Mouse (Mus musculus) B cell, adult 2 months (primary cell): ENCODE results near the gene Ksr1.
A peak's percentile ranks its signal among the peaks of the same experiment; 100 is the strongest.

Source experiments
- DNase-seq, 2 experiments: peaks; one replicate each; pipeline ENCODE4 v3.0.0; 2022

The Ksr1 gene

DNA sequence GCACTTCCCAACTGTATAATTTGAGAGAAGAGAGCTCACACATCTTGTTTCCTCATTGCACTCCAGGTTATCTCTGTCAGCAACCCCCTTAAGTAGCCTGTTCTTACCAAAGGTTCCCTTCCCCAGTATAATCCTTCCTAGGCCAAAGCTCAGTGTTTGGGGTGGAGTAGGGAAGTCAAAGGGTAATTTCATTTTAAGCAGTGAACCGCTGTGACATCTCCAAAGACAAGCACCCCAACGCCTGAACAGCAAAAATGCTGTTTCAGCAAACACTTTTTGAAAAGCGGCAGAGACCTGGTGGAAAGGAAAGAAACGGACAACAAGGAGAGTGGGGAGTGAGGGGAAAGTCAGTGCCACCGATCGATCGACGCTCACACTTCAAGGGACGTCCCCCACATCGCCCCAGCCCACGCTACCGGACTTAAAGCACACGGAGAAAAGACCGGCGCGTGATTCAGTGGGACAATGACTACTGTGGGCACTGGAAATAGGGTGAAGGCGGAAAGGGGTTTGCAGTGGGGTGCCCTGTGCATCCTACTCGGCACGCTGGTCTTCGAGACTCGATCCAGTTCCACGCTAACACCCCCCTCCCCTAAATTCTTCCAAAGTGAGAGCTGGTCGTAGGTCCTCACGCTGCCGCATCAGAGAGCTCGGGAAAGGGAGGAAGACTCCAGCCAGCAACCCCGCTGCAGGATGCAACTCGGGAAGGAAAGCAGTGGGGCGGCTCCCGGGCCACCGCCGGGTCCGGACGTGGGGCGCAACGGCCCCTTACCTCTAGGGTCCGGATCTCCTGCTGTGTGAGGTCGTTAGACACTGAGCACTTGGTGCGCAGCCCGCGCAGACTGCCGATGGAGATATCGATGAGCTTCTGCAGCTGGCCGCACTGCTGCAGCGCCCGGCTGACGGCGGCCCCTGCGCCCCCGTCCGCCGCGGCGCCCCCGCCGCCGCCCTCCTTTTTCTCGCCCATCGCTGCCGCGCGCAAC, 633 bp downstream of the Ksr1 start:
- DNase-seq, result peak; percentile 11 to 25

DNA sequence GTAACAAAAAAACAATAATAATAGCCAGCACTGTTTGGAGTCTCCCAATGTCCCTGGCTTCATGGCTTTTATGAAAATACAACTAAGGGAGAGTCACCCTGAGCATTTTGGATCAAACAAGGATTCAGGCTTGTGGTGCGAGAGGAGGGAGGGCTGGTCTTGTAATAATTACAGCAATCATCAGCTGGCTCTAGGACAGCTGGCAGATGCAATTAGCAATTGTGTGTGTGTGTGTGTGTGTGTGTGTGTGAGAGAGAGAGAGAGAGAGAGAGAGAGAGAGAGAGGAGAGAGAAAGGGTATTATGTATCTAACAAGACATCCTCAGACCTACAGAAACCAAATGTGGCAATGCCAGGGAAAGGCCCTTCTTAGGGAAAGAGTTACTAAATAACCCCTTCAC, 1.5 kb downstream of the Ksr1 start:
- DNase-seq, result no peak

GRCm38 (mm10) chr11:79144043-79144591, 2.1 kb downstream of the Ksr1 start:
- DNase-seq, result no peak

GRCm38 (mm10) chr11:79143322-79143721, 2.9 kb downstream of the Ksr1 start:
- no peak for DNase-seq

DNA sequence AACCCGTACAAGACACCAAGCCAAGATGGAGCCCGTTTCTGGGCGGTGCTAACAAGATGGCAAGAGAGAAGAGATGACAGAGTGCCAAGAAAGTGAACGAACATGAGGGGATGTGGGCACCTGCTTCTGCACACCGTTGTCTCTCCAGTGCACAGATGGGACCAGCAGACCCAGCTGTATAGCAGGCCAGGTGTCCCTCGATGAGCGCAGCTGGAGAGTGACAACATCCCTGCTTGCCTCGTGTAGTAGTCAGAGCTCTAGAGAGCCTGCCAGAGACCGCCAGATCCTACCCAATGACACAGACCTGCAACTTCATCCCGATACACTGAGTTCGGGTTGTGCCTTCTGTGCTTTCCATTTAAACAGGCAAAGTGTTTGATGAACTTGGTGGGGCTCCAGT, 3.8 kb downstream of the Ksr1 start:
- no peak for DNase-seq

DNA sequence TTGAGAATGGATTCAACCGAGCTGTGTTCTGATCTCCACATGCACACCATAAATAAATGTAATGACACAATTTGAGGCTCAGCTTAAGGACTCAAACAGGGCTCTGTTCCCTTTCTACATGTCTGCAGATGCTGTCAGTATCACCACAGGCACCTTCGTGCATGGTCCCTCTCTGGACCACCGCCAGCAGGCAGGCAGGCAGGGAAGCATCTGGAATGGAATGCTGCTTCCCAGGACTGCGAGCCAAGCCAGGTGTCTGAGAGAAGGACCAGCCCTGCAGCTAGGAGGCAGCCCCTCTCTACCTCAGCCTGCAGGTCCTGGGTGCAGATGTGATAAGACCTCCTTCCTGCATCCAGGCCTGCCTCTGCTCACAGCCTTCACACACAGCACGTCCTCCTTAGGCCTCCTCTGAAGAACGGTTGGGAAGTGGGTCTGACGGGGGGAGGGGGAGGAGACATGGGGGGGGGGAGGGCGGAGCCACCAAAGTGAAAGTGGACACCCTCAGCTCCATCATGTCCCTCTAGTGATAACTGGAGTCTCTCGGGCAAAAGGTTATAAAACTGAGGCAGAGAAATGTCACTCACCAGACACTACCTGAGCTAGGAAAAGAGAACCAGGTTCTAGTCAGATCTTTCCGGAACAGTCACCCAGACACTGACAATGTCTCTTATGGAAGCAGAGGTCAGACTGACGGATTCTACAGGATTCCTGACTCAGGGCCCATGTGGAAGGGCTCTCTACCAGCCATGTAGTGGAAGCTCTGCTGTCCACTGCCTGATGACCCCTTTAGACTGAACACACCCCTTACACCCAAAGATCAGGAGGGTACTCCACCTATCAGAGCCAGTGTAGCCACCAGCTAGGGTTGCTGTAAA, 4.7 kb downstream of the Ksr1 start:
- DNase-seq, result no peak

GRCm38 (mm10) chr11:79140511-79140888, 5.7 kb downstream of the Ksr1 start:
- DNase-seq, result no peak

GRCm38 (mm10) chr11:79139878-79140510, 6.2 kb downstream of the Ksr1 start:
- DNase-seq, result no peak

- no peak for DNase-seq
Observed at GRCm38 (mm10) chr11:79138621-79139020, 7.6 kb downstream of the Ksr1 start.

GRCm38 (mm10) chr11:79137245-79137644, 9.0 kb downstream of the Ksr1 start:
- DNase-seq, result no peak

- no peak for DNase-seq
Observed at GRCm38 (mm10) chr11:79135685-79136360, 10.4 kb downstream of the Ksr1 start.

DNA sequence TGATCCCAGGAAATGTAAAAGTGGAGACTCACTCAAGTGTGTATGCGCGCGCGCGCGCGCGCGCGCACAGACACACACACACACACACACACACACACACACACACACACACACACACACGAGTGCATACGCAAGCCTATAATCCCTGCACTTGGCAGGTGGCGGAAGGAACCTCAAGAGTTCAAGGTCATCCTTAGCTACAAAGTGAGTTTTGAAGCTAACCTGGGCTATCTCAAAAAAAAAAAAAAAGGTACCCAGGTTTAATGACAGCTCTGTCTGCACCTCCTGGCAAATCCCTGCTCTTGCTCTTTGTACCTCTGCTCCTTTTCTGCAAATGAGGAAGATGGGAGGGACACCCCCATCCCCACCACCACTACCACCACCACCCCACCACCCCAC, 11.1 kb downstream of the Ksr1 start:
- no peak for DNase-seq

- no peak for DNase-seq
Observed at GRCm38 (mm10) chr11:79134416-79135104, 11.6 kb downstream of the Ksr1 start.

DNA sequence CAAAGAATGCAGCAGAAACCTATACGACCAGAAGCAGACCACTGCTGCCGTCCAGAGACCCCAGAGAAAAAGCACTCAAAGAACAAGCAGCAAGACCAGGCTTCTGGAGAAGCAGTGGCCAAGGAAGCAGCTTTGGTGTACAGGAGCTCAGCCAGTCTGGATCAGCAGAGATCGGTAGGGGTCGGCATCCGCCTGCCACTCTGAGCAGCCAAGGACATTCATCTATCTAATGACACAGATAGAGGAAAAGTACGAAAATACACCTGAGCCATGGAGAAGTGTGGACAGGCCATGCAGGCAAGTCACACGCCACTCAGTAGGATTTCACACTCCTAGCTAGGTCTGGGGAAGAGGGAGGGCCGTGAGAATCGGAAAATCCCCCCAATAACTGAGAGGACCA, 12.2 kb downstream of the Ksr1 start:
- DNase-seq, result no peak

DNA sequence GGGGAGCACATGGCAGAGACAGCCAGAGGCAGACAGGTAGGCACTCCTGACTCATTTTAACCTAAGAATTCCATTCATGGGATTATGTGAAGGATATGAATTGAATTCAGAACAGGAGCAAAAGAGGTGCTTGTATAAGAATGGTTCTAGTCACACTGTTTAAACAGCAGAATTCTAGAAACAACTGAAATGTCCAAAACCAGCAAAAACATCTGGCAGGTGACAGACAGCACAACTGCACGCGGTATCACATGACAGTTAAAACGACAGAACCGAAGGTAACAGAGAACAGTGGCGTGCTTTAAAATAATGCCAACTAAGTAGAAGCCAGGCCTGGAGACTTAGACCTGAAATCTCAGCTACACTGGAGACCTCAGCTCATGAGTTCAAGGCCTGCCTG, 13.2 kb downstream of the Ksr1 start:
- no peak for DNase-seq

DNA sequence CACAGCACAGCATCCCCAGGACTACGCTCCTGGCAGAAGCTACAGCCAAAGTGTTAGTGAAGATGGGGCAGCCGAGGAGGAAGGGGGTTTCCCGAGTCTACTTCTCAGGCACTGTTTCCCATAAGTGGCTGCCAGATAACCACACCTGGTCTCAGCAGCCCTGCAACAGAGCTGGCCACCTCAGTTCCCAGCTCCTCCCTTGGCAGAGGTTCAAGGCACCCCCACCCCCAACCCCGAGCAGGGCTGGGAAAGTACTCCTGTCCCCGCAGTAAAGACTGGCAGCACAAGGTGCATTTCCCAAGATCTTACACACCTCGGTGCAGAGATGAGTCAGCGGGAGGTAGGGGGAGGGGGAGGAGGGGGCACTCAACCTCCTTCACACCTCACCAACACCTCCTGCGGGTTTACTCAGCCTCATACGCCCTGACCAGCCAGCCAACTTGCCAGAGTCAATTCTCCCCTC, 14.2 kb downstream of the Ksr1 start:
- no peak for DNase-seq

DNA sequence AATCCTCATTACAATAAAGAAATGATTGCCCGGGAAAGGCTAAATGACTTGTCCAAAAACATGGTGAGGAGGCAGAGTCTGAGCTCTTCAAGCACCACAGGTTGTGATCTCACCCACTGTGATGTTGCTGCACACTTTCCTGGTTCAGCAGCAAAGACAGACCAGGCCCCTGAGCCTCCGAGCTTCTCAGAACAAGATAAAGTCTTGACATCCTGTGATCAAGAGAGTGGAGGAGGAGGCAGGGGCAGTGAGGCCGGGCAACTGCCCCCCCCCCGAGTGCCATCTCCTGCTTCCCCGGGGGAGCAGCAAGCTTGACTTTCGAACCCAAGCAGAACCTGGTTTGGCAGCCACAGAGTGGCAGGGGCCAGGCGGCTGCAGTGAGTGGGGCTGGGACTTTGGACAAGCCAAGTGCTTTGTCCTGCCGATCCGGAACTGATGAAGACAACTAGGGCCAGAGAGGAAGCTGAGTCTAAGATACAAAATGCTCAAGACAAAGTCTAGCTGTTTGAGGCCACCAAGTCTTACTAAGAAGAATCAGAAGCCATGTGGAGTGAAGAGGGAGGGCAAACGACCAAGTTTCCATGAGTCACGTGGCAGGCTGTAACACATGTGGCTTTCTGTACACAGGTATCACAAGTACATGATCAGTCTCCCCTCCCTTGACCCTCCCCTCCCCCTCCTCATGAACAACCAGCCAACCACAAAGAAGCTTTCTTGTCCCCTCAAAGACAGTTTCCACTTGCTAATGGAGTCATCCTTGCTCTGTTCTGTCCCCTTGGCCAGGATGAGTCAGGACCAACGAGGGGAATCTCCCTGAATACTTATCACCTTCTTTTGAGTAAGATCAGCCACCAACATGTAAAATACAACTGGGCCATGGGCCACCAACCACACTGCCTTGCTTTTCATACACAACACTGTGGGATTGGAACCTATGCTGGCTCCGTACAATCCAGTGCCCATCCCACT, 16.5 kb downstream of the Ksr1 start:
- DNase-seq, result no peak

- DNase-seq, result no peak
Observed at GRCm38 (mm10) chr11:79128233-79128632, 18.0 kb downstream of the Ksr1 start.

DNA sequence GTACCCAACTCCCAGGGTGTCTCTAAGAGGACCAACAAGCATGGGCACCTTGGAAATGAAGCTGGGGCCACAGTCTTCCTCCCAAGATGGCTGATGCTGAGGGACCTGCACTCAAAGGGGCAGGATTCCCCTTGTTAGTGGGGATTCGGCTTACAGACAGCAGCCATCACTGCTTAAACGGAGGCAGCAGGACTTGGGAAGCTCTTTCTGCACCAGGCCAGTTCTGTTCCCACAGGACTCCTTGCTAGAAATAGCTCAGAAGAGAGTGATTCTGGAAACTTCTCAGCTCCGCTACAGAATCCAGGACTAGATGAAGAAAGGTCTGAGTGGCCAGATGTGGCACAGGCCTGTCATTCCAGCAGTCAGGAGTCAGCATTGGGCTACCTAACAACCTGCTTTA, 19.2 kb downstream of the Ksr1 start:
- DNase-seq, result no peak

DNA sequence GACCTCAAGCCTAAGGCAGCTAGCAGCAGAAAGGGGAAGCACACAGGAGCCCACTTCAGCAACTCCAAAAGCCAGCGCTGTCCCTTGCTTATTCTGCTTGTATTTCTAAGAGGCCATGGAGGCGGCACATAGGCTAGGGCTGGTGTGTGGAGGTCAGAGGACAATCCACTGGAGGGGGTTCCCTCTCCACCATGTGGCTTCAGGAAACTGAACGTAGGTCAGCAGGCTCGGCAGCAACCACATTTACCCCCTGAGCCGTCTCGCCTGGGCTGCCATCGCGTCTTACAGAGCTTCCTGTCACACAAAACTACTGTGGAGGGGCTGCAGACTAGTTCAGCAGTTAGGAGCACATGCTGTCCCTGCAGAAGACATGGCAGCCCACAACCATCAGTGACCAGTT, 20.4 kb downstream of the Ksr1 start:
- peak; percentile 47 to 49 for DNase-seq
